Mouse (Mus musculus): Measurements from ENCODE around the gene Fggy.

- no peak for TF ChIP-seq CTCF (conservative IDR thresholded peaks at IDR 0.05; ENCODE audit: low read length)
- no peak for TF ChIP-seq POU5F1 (IDR thresholded peaks at IDR 0.05; ENCODE audit: borderline replicate concordance, low read length)
- no peak for TF ChIP-seq NANOG (IDR thresholded peaks at IDR 0.05; ENCODE audit: borderline replicate concordance, low read length)
Measured at GRCm38 (mm10) chr4:95712802-95713201, 155.5 kb downstream of the Fggy start.
